Mouse (Mus musculus) forebrain, embryonic 15.5 days (tissue): ENCODE data around the gene Vmn1r57. TPM values are rescaled to one million over a fixed set of nuclear protein-coding genes. Genes with fewer than 3 reads are reported as not detected.
"Not testable (repeated sequence)": the region's sequence is repeated elsewhere in the genome, so short reads cannot be mapped to it uniquely, and the experiment has no call there.

Experiments
- ATAC-seq: fragments of 200-750 bp; cut with Nextera tagmentation; replicated peaks from 2 replicates; pipeline ENCODE4 v1.8.0; 2017; ENCODE audit warnings: mild to moderate bottlenecking, moderate TSS enrichment, moderate library complexity
- H3K27ac ChIP-seq: fragments of 300-500 bp; sonication (generic); replicated peaks from 2 replicates; pipeline ENCODE4 v1.5.1; 2015; ENCODE audit warnings: mild to moderate bottlenecking, inconsistent platforms
- H3K27me3 ChIP-seq: fragments of 300-500 bp; sonication (generic); 2 replicates; pipeline ENCODE4 v1.6.1; 2015; ENCODE audit warnings: inconsistent platforms
- H3K36me3 ChIP-seq: fragments of 300-500 bp; sonication (generic); 2 replicates; pipeline ENCODE4 v1.6.1; 2015; ENCODE audit warnings: mild to moderate bottlenecking, inconsistent platforms
- H3K4me1 ChIP-seq: fragments of 300-500 bp; sonication (generic); 2 replicates; pipeline ENCODE4 v1.6.1; 2015; ENCODE audit warnings: inconsistent platforms
- H3K4me2 ChIP-seq: fragments of 300-500 bp; sonication (generic); replicated peaks from 2 replicates; pipeline ENCODE4 v1.6.1; 2015; ENCODE audit warnings: mild to moderate bottlenecking, inconsistent platforms
- H3K4me3 ChIP-seq: fragments of 300-500 bp; sonication (generic); 2 replicates; pipeline ENCODE4 v1.5.1; 2015; ENCODE audit warnings: mild to moderate bottlenecking, inconsistent platforms
- H3K9ac ChIP-seq: fragments of 300-500 bp; sonication (generic); replicated peaks from 2 replicates; pipeline ENCODE4 v1.6.1; 2015; ENCODE audit warnings: mild to moderate bottlenecking, inconsistent platforms
- H3K9me3 ChIP-seq: fragments of 300-500 bp; sonication (generic); 2 replicates; pipeline ENCODE4 v1.6.1; 2016; ENCODE audit warnings: inconsistent platforms
- WGBS: fragments of 180-500 bp; shearing (Covaris S2); methylation state at CpG from one replicate; pipeline ENCODE4 v1.1.7; 2015; ENCODE audit warnings: mixed read lengths; 5-methylcytosine and 5-hydroxymethylcytosine counted together
- polyA plus RNA-seq: library from polyadenylated mRNA; unstranded; fragments of >200 nt; fragmentation: Nextera tagmentation; extraction: Ambion mirVana; gene quantifications from 2 replicates; pipeline ENCODE4 v1.2.1, GENCODE M21; 2015

Vmn1r57 gene
- not detected in 2 replicates for polyA plus RNA-seq

GRCm38 (mm10) chr7:5218193-5218592 is at the start of gene Vmn1r57:
Gene Vmn1r57 (plus strand): TSS chr7:5218493.
- not testable (repeated sequence) for H3K9ac ChIP-seq, H3K27me3 ChIP-seq, H3K4me3 ChIP-seq, ATAC-seq, H3K4me1 ChIP-seq, H3K36me3 ChIP-seq, H3K27ac ChIP-seq, H3K9me3 ChIP-seq, H3K4me2 ChIP-seq
- WGBS = 67% methylated on average over 1 of the region's 1 CpGs

DNA sequence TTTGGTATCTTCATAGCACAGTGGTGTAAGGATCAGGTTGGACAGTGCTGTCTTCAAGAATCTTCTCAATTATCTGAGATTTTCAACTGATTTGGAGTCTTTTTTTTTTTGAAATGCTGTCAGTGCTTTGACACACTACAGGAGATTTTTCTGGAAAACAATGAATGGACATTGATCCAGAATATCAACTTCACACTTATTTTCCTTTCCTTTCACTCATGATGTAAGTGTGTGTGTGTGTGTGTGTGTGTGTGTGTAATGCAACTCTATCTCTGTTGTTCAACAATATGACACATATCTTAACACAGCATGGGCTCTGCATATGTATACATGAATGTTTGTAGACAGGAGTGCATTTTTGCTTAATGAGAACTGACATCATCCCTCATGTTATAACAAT is 21.6 kb upstream of the Vmn1r57 start, which contains the start of gene Vmn1r56:
Gene Vmn1r56, minus strand, starts transcription at position 101 of the 400 bp plus-strand sequence.
- not testable (repeated sequence) for H3K9me3 ChIP-seq, H3K4me2 ChIP-seq, H3K27me3 ChIP-seq, H3K4me1 ChIP-seq, H3K27ac ChIP-seq, ATAC-seq, H3K36me3 ChIP-seq, H3K4me3 ChIP-seq, H3K9ac ChIP-seq

DNA sequence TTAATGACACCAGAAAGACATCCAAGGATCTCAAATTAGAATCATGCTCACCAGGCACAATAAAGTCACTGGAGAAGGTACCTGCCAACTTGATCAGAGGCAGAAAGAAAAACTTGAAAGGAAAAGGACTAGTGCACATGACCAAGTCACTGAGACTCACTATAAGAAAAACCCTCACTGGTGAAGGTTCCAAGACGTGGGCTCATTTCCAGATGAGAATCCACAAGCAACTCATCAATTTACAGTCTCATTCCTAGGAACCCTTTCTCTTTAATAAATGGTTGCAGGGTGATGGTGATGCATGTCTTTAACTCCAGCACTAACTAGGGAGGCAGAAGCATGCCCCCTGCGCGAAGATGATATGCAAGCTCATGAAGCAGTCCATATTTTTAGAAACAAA is 44.8 kb downstream of the Vmn1r57 start:
- ATAC-seq = no peak
- WGBS = 85% methylated on average over 3 of the region's 3 CpGs
- Histone ChIP-seq H3K9ac (no peak overlapping the region), H3K4me3 (no peak overlapping the region), H3K9me3 (peaks cover 13% of the 10 kb centered on the region; the same call in 1 of the 2 replicates), H3K27me3 (no peaks in the 10 kb centered on the region), H3K36me3 (no peaks in the 10 kb centered on the region), H3K4me1 (no peaks in the 10 kb centered on the region), H3K4me2 (no peak overlapping the region), H3K27ac (no peak overlapping the region)

Other genes starting within 250 kb of the Vmn1r57 start
- 0.27 and 0.33 TPM in 2 replicates for gene Sbk3, start 247.3 kb upstream of the Vmn1r57 start, polyA plus RNA-seq
- gene Zfp579, start 222.3 kb upstream of the Vmn1r57 start, polyA plus RNA-seq = 58.9 and 60.9 TPM in 2 replicates
- gene Zfp524, start 204.1 kb upstream of the Vmn1r57 start, polyA plus RNA-seq = 11.6 and 12.5 TPM in 2 replicates
- 52.1 TPM in 2 replicates for gene Fiz1, start 203.8 kb upstream of the Vmn1r57 start, polyA plus RNA-seq
- 0.89 TPM in 1 of 2 replicates, not detected in the other for gene Gm44973, start 203.0 kb upstream of the Vmn1r57 start, polyA plus RNA-seq
- 6.1 and 6.5 TPM in 2 replicates for gene Zfp865, start 198.1 kb upstream of the Vmn1r57 start, polyA plus RNA-seq
- gene Ccdc106, start 197.9 kb upstream of the Vmn1r57 start, polyA plus RNA-seq = 39.7 and 45.8 TPM in 2 replicates
- gene 4632433K11Rik, start 184.4 kb upstream of the Vmn1r57 start, polyA plus RNA-seq = not detected in 2 replicates
- gene Zfp784, start 180.0 kb upstream of the Vmn1r57 start, polyA plus RNA-seq = 7.8 and 8.5 TPM in 2 replicates
- 53.0 and 54.1 TPM in 2 replicates for gene Zfp580, start 167.0 kb upstream of the Vmn1r57 start, polyA plus RNA-seq
- 136 TPM in 2 replicates for gene U2af2, start 156.3 kb upstream of the Vmn1r57 start, polyA plus RNA-seq
- 94.5 and 96.9 TPM in 2 replicates for gene Epn1, start 138.3 kb upstream of the Vmn1r57 start, polyA plus RNA-seq
- 0.13 TPM in 1 of 2 replicates, not detected in the other for gene Rfpl4, start 101.5 kb upstream of the Vmn1r57 start, polyA plus RNA-seq
- 0.19 TPM in 1 of 2 replicates, not detected in the other for gene Rasl2-9, start 92.5 kb upstream of the Vmn1r57 start, polyA plus RNA-seq
- gene Vmn1r55, start 68.8 kb upstream of the Vmn1r57 start, polyA plus RNA-seq = 0.01 TPM in 1 of 2 replicates, not detected in the other
- gene Vmn1r56, start 21.7 kb upstream of the Vmn1r57 start, polyA plus RNA-seq = not detected in 2 replicates
- gene Gm5065, start 132.0 kb downstream of the Vmn1r57 start, polyA plus RNA-seq = not detected in 2 replicates
- gene Nlrp2, start 132.5 kb downstream of the Vmn1r57 start, polyA plus RNA-seq = not detected in 2 replicates
- not detected in 2 replicates for gene Vmn1r58, start 194.9 kb downstream of the Vmn1r57 start, polyA plus RNA-seq
- not detected in 2 replicates for gene Vmn1r59, start 238.3 kb downstream of the Vmn1r57 start, polyA plus RNA-seq